Mouse (Mus musculus): ENCODE results near the gene Xrn1. TPM values are rescaled to one million over a fixed set of nuclear protein-coding genes. Genes with fewer than 3 reads are reported as not detected.
"Not testable (repeated sequence)": the region's sequence is repeated elsewhere in the genome, so short reads cannot be mapped to it uniquely, and the experiment has no call there.

The Xrn1 gene
- polyA plus RNA-seq, 1 experiment: 1.8 TPM

- Histone ChIP-seq H3K36me3 (ENCODE audit: control insufficient read depth, insufficient read depth, low read length) (no peaks in the 10 kb centered on the region), H3K4me1 (ENCODE audit: control insufficient read depth, insufficient read depth, insufficient read length, low read length) (no peaks in the 10 kb centered on the region; the same call in 1 of the 2 replicates), H3K27me3 (ENCODE audit: control insufficient read depth, insufficient read depth, low read length) (no peaks in the 10 kb centered on the region), H3K27ac (ENCODE audit: insufficient read depth, low read depth, low read length) (no peak overlapping the region), H3K4me3 (ENCODE audit: low read depth, low read length) (no peak overlapping the region)
- TF ChIP-seq CTCF (IDR thresholded peaks at IDR 0.05; ENCODE audit: extremely low read depth, insufficient read length, insufficient replicate concordance, low read depth, low read length) (no peak), POLR2A (IDR thresholded peaks at IDR 0.05; ENCODE audit: low read depth, low read length) (no peak)
- WGBS: 65% methylated on average over 2 of the region's 2 CpGs
These were observed 112.9 kb downstream of the Xrn1 start for GRCm38 (mm10) chr9:96067507-96067906.

- Histone ChIP-seq H3K4me3 (ENCODE audit: low read depth, low read length) (no peak overlapping the region), H3K27ac (ENCODE audit: insufficient read depth, low read depth, low read length) (no peak overlapping the region), H3K36me3 (ENCODE audit: control insufficient read depth, insufficient read depth, low read length) (no peaks in the 10 kb centered on the region), H3K4me1 (ENCODE audit: control insufficient read depth, insufficient read depth, insufficient read length, low read length) (peaks cover 5% of the 10 kb centered on the region; the same call in 1 of the 2 replicates), H3K27me3 (ENCODE audit: control insufficient read depth, insufficient read depth, low read length) (no peaks in the 10 kb centered on the region)
- TF ChIP-seq POLR2A (IDR thresholded peaks at IDR 0.05; ENCODE audit: low read depth, low read length) (no peak), CTCF (IDR thresholded peaks at IDR 0.05; ENCODE audit: extremely low read depth, insufficient read length, insufficient replicate concordance, low read depth, low read length) (no peak)
- WGBS: 86% methylated on average over 13 of the region's 13 CpGs
These were observed 124.3 kb downstream of the Xrn1 start for GRCm38 (mm10) chr9:96078752-96079315.

- no peak overlapping the region for H3K27ac ChIP-seq (ENCODE audit: insufficient read depth, low read depth, low read length)
- 83% methylated on average over 6 of the region's 6 CpGs for WGBS
- peaks cover 2% of the 10 kb centered on the region; the same call in 1 of the 2 replicates for H3K4me1 ChIP-seq (ENCODE audit: control insufficient read depth, insufficient read depth, insufficient read length, low read length)
- H3K4me3 ChIP-seq (ENCODE audit: low read depth, low read length): no peak overlapping the region
- H3K36me3 ChIP-seq (ENCODE audit: control insufficient read depth, insufficient read depth, low read length): no peaks in the 10 kb centered on the region
- no peaks in the 10 kb centered on the region for H3K27me3 ChIP-seq (ENCODE audit: control insufficient read depth, insufficient read depth, low read length)
- TF ChIP-seq POLR2A (IDR thresholded peaks at IDR 0.05; ENCODE audit: low read depth, low read length): no peak
- TF ChIP-seq CTCF (IDR thresholded peaks at IDR 0.05; ENCODE audit: extremely low read depth, insufficient read length, insufficient replicate concordance, low read depth, low read length): no peak
These were observed 130.7 kb downstream of the Xrn1 start for GRCm38 (mm10) chr9:96085293-96085692.

- peaks cover 2% of the 10 kb centered on the region; the same call in 1 of the 2 replicates for H3K4me1 ChIP-seq (ENCODE audit: control insufficient read depth, insufficient read depth, insufficient read length, low read length)
- 73% methylated on average over 2 of the region's 2 CpGs for WGBS
- H3K27ac ChIP-seq (ENCODE audit: insufficient read depth, low read depth, low read length): no peak overlapping the region
- no peaks in the 10 kb centered on the region for H3K36me3 ChIP-seq (ENCODE audit: control insufficient read depth, insufficient read depth, low read length)
- H3K27me3 ChIP-seq (ENCODE audit: control insufficient read depth, insufficient read depth, low read length): no peaks in the 10 kb centered on the region
- H3K4me3 ChIP-seq (ENCODE audit: low read depth, low read length): no peak overlapping the region
- TF ChIP-seq POLR2A (IDR thresholded peaks at IDR 0.05; ENCODE audit: low read depth, low read length) (no peak), CTCF (IDR thresholded peaks at IDR 0.05; ENCODE audit: extremely low read depth, insufficient read length, insufficient replicate concordance, low read depth, low read length) (no peak)
These were observed 133.1 kb downstream of the Xrn1 start for GRCm38 (mm10) chr9:96087671-96088070.

- WGBS: 86% methylated on average over 3 of the region's 3 CpGs
- H3K27me3 ChIP-seq (ENCODE audit: control insufficient read depth, insufficient read depth, low read length); H3K4me3 ChIP-seq (ENCODE audit: low read depth, low read length); H3K36me3 ChIP-seq (ENCODE audit: control insufficient read depth, insufficient read depth, low read length); H3K27ac ChIP-seq (ENCODE audit: insufficient read depth, low read depth, low read length); H3K4me1 ChIP-seq (ENCODE audit: control insufficient read depth, insufficient read depth, insufficient read length, low read length): not testable (repeated sequence)
These were observed 133.9 kb downstream of the Xrn1 start for GRCm38 (mm10) chr9:96088456-96088855.

GRCm38 (mm10) chr9:96092637-96093036, 138.1 kb downstream of the Xrn1 start:
- not testable (repeated sequence) for H3K27ac ChIP-seq (ENCODE audit: insufficient read depth, low read depth, low read length); H3K36me3 ChIP-seq (ENCODE audit: control insufficient read depth, insufficient read depth, low read length); H3K4me3 ChIP-seq (ENCODE audit: low read depth, low read length); H3K4me1 ChIP-seq (ENCODE audit: control insufficient read depth, insufficient read depth, insufficient read length, low read length); H3K27me3 ChIP-seq (ENCODE audit: control insufficient read depth, insufficient read depth, low read length)
- WGBS: 92% methylated on average over 10 of the region's 10 CpGs

- no peak overlapping the region for H3K27ac ChIP-seq (ENCODE audit: insufficient read depth, low read depth, low read length)
- H3K4me1 ChIP-seq (ENCODE audit: control insufficient read depth, insufficient read depth, insufficient read length, low read length): peaks cover 4% of the 10 kb centered on the region
- no peak overlapping the region for H3K4me3 ChIP-seq (ENCODE audit: low read depth, low read length)
- 96% methylated on average over 1 of the region's 1 CpGs for whole genome bisulfite sequencing
- H3K36me3 ChIP-seq (ENCODE audit: control insufficient read depth, insufficient read depth, low read length): no peaks in the 10 kb centered on the region
- TF ChIP-seq POLR2A (IDR thresholded peaks at IDR 0.05; ENCODE audit: low read depth, low read length) (no peak), CTCF (IDR thresholded peaks at IDR 0.05; ENCODE audit: extremely low read depth, insufficient read length, insufficient replicate concordance, low read depth, low read length) (no peak)
- H3K27me3 ChIP-seq (ENCODE audit: control insufficient read depth, insufficient read depth, low read length): no peaks in the 10 kb centered on the region
These were observed 138.7 kb downstream of the Xrn1 start for GRCm38 (mm10) chr9:96093221-96093620.

GRCm38 (mm10) chr9:96094341-96094740, 139.8 kb downstream of the Xrn1 start:
- Histone ChIP-seq H3K36me3 (ENCODE audit: control insufficient read depth, insufficient read depth, low read length) (no peaks in the 10 kb centered on the region), H3K4me1 (ENCODE audit: control insufficient read depth, insufficient read depth, insufficient read length, low read length) (peaks cover 2% of the 10 kb centered on the region), H3K27me3 (ENCODE audit: control insufficient read depth, insufficient read depth, low read length) (no peaks in the 10 kb centered on the region), H3K27ac (ENCODE audit: insufficient read depth, low read depth, low read length) (no peak overlapping the region), H3K4me3 (ENCODE audit: low read depth, low read length) (no peak overlapping the region)
- no peak for TF ChIP-seq POLR2A (IDR thresholded peaks at IDR 0.05; ENCODE audit: low read depth, low read length)
- TF ChIP-seq CTCF (IDR thresholded peaks at IDR 0.05; ENCODE audit: extremely low read depth, insufficient read length, insufficient replicate concordance, low read depth, low read length): no peak
- 16% methylated on average over 1 of the region's 1 CpGs for WGBS

All from small intestine, adult 2 months (tissue).